Mouse (Mus musculus) olfactory bulb, adult 2 months (tissue): Measurements from ENCODE around the gene Fryl.

ENCODE experiments used
- CTCF ChIP-seq: fragments of 200-500 bp; IDR thresholded peaks from 2 replicates; pipeline ENCODE4 v1.5.1; 2012; ENCODE audit warnings: low read depth, mild to moderate bottlenecking, low read length, moderate library complexity; ENCODE audit not compliant: insufficient read depth
- POLR2A ChIP-seq: fragments of 200-500 bp; IDR thresholded peaks from 2 replicates; pipeline ENCODE4 v1.6.1; 2012; ENCODE audit warnings: mild to moderate bottlenecking, low read depth, low read length, moderate library complexity; ENCODE audit not compliant: insufficient read depth

- TF ChIP-seq CTCF (no peak), POLR2A (no peak)
These were observed 14.5 kb downstream of the Fryl start for GRCm38 (mm10) chr5:73241966-73242365.
